Mouse (Mus musculus) common myeloid progenitor, adult 5-6 weeks (primary cell): ENCODE measurements at regions not wholly inside any gene's neighbourhood (a gene's known extent, or its start where the extent isn't known, plus 50 kb on each side); places are given as distances from the start of the nearest gene placed in this dataset.
A peak's percentile ranks its signal among the peaks of the same experiment; 100 is the strongest.
"Not testable (repeated sequence)": the region's sequence is repeated elsewhere in the genome, so short reads cannot be mapped to it uniquely, and the experiment has no call there.

Source experiments
- ATAC-seq: replicated peaks from 2 replicates; pipeline ENCODE4 v1.8.0; 2016; ENCODE audit warnings: low read depth, mild to moderate bottlenecking, moderate TSS enrichment, inconsistent platforms; ENCODE audit not compliant: poor library complexity, severe bottlenecking

- ATAC-seq: no peak
Measured at GRCm38 (mm10) chr2:17900202-17900601, 96.6 kb downstream of the H2al2a start.

GRCm38 (mm10) chr2:17898780-17899179, 98.0 kb downstream of the H2al2a start:
- no peak for ATAC-seq

- ATAC-seq: no peak
Measured at GRCm38 (mm10) chr2:17896036-17896435, 100.7 kb downstream of the H2al2a start.

GRCm38 (mm10) chr2:17892661-17893060, 104.1 kb downstream of the H2al2a start:
- ATAC-seq: not testable (repeated sequence)

GRCm38 (mm10) chr2:17887699-17888098, 109.1 kb downstream of the H2al2a start:
- ATAC-seq: no peak

- ATAC-seq: no peak
Measured at GRCm38 (mm10) chr2:17882389-17882788, 114.4 kb downstream of the H2al2a start.

- ATAC-seq: no peak
Measured at GRCm38 (mm10) chr2:17880800-17881717, 115.7 kb downstream of the H2al2a start.

GRCm38 (mm10) chr2:17877901-17878300, 118.9 kb downstream of the H2al2a start:
- no peak for ATAC-seq

- no peak for ATAC-seq
Measured at GRCm38 (mm10) chr2:17876942-17877341, 119.8 kb downstream of the H2al2a start.

- no peak for ATAC-seq
Measured at GRCm38 (mm10) chr2:17876155-17876554, 120.6 kb downstream of the H2al2a start.

- peak; percentile 90 for ATAC-seq
Measured at GRCm38 (mm10) chr2:17870562-17870961, 126.2 kb downstream of the H2al2a start.

- ATAC-seq: no peak
Measured at GRCm38 (mm10) chr2:17868145-17868544, 128.6 kb downstream of the H2al2a start.

GRCm38 (mm10) chr2:17867341-17867740, 129.4 kb downstream of the H2al2a start:
- no peak for ATAC-seq

- peak; percentile 39 for ATAC-seq
Measured at GRCm38 (mm10) chr2:17861765-17862495, 130.7 kb upstream of the Nebl start.

GRCm38 (mm10) chr2:17860922-17861559, 129.8 kb upstream of the Nebl start:
- peak; percentile 58; the same call in 1 of the 2 replicates for ATAC-seq

GRCm38 (mm10) chr2:17859234-17859633, 128.0 kb upstream of the Nebl start:
- ATAC-seq: no peak

GRCm38 (mm10) chr2:17858326-17858725, 127.1 kb upstream of the Nebl start:
- no peak for ATAC-seq

GRCm38 (mm10) chr2:17855566-17856264, 124.5 kb upstream of the Nebl start:
- no peak for ATAC-seq

GRCm38 (mm10) chr2:17854088-17854487, 122.8 kb upstream of the Nebl start:
- ATAC-seq: peak; percentile 58; the same call in 1 of the 2 replicates

GRCm38 (mm10) chr2:17853500-17854011, 122.3 kb upstream of the Nebl start:
- no peak for ATAC-seq
